Mouse (Mus musculus) hindlimb bud, embryonic 11.5 days (tissue): ENCODE results near the gene Tbc1d14.

Experiments
- DNase-seq: peaks from one replicate; pipeline ENCODE4 v3.0.0-alpha.2; 2012; ENCODE audit warnings: low read depth, low spot score; ENCODE audit errors: extremely low spot score

Tbc1d14 gene

DNA sequence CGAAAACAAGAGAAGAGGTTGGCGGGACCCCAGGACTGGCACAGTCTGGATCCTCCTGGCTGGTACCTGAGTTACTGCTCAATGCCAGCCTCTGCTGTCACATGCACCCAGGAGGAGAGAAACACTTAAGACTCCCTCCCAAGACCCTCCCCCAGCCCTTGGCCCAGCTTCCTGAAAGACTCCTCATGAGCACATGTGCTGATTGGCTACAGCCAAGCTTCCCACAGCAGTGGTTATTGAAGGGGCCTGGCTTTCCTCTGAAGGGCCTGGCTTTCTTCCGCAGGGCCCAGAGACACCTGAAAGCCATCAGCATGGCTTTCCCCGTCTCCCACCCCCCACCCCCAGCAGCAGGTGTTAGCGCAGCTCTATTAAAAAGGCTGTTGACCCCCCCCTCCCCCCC lies at the start of gene Tbc1d14:
Tbc1d14 (minus strand) TSS at position 101 of the 400 bp plus-strand sequence.
- DNase-seq = no peak

DNA sequence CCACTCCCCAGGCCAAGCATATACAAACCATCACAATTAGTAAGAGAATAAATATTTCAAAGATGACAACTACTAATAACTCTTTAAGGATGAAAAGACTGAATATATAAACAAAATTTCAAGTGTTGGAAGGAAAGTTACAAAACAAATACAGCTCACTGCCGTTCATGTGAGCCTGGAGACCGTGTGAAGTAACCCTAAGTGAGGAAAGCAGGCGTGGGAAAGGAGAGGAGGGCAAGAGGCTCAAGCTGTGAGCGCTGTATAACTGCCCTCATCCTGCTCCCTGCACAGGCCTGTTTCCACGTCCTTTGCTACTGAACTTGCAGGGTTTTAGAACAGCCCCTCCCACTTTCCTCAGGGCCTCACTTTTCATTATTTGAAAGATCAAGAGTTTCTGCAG lies 32.5 kb upstream of the Tbc1d14 start:
- DNase-seq = no peak

DNA sequence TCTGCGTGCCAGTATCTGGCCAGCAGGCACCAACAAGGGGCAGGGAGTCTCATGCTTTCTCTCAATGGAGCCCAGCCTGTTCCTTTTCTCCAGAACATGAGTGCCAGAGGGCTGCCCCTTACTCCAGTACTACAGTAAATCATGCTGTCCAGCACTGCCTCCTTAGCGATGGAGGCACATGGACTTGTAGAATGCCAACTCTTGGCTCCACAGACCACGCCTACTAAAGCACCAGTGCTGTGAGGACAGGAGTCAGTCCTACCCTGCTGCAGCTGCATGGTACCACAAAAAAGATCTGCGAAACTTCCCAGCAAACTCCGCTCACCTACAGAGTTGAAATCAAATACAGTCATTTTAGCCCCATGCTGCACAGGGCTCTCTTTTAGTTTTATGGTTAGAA lies 30.6 kb upstream of the Tbc1d14 start:
- DNase-seq = no peak

DNA sequence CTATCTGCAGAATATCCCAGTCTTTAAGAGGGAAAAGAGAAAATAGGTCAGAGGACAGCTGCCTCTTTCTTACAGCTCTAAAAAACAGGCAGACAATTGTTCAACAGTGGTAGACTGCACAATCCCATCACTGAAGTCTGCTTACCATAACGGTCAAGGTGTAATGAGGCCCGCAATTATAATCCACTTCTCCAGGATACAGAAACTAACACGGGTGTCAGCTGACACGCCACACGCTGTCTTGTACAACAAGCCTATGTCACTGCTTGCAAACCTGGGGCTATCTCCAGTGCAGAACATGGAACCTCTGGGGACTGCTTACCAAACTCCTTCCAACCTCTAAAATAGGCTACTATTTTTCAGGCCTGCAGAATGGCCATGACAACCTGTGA lies 28.0 kb upstream of the Tbc1d14 start:
- no peak for DNase-seq

DNA sequence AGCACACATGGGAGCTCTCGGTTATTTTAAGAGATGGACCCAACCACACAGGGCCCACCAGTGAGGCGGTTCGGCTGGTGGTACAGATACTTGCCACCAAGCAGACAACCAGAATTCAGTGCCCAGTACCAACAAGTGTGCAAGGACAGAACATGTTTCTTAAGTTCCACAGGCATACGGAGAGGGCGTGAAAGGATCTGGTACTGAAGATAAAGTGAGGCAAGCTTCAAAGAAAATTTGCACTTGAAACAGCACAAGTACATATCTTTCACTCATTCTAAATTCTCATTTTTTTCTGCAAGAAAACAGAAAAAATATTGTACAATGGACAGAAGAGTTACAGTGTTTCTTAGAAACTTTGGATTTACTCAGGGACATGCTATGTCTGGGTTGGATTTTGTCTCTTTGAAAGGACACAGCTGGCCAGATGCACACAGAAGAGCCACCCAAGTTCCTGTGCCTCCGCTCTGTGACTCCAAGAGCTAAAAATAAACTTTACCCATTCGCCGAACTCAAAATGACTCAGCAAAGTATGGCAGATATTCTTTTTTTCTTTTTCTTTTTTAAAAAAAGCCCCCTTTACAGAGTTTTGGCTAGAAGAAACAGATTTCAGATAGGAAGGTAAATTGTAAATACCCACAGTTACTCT lies 27.5 kb upstream of the Tbc1d14 start:
- DNase-seq = no peak

DNA sequence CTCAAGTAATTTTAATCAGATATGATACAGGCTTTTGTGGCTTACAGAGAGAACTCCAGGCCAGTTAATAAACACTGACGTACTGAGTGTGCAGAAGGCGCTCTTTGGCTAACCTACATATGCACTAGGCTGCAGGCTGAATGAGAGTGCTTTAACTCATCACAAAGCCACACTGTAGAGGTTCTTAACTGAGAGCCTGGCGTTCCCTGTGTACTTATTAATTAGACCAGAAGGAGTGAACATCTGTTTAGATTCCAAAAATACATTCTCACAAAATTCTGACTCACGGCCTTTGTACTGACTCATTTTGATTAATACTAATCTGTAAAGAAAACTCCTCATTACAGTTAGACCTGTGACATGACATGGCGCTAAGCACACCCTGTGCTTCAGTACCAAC lies 25.8 kb upstream of the Tbc1d14 start:
- no peak for DNase-seq

DNA sequence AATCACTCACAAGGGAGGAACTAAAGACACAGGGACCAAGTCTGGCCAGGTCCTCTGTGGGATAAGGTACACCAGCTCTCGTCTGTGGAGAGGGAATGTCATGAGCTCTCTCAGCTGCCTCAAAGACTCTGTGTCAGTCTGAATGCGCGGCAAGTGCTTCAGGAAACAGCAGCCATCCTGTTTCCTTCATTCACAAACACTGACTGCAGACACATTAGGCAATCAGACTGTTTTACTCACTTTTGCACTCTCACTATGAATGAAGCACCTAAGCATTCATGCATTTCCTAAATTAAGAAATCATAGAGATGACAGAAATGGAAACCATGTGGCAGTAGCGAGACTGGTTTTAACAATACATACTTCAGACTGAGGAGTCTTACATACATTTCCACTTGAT lies 25.3 kb upstream of the Tbc1d14 start:
- no peak for DNase-seq

DNA sequence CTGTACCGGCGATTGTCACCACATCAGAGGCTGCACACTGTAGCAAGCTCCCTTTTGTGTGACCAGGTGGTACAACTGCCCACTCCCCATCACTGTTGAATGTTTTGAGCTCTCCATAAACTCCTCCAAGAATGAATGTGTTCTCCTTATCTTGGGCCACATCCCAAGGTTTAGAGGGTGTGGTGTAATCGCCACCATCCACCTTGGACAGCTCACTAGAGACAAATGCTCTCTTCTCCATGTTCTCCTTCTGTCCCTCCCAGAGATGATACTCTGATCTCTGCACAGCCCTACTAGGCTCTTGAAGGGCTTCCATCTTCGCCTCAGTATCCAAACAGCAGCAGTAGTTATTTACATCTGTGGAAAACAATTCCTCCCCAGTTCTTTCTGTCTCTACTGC lies 21.0 kb upstream of the Tbc1d14 start:
- no peak for DNase-seq

DNA sequence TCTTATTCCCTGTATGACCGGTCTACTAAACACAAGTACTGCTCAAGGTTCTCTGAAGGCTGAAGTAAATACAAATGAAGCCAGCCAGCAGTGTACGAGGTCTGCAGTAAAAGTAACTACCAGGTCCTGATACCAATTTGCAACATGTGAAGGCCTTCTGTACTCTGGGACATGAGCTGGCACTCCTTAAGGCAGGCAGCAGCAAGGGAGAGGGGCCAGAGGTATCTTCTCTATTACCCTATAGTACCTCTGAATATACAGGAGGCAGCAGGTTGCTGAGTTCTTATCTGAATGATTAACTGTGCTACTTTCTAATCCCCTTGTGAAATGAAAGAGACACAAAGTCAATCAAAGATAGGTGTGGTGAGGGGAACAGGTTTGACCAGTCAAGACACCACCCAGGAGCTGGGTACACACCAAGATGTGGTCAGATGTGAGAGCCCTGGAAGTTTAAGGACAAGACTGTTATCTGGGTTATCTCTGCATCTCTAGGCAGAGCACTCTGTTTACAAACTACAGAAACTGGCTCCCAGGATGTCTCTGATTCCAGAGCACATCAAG lies 15.9 kb upstream of the Tbc1d14 start:
- no peak for DNase-seq

DNA sequence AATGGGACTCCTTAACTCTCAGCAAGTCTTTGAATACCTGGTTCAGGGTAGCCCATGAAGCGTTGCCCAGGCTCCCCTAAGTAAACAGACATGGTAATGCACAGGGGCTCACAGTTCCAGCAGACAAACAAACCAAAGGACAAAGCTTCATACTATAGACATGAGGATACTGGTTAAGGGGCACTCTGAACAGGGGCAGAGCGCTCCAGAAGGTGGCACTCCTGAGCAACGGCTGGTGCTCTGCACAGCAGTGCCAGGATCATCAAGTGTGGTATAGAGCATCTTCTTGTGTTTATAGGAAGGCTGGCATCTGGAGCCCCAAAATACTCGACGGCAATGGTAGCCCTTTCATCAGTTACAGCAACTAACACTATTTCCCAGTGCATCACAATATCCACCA lies 10.0 kb upstream of the Tbc1d14 start:
- DNase-seq = no peak

DNA sequence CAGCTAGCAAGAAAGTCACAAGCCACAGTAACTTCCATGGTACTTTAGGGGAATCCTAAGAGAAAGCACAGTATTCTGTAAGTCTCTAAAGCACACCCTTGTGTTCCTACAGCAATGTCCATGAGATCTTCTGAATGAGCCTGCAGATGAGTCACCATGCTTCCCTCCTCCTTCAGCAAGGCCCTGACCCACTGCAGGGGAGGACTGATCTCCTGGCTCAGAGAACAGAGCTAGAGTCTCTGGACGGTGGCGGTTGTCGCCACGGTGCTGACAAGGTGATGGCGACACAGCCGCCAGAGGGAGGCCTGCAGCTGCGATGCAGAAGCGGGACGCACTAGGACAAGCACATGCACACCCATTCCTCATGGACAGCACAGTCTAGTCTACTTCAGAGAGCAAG lies 9.0 kb upstream of the Tbc1d14 start:
- DNase-seq = no peak

DNA sequence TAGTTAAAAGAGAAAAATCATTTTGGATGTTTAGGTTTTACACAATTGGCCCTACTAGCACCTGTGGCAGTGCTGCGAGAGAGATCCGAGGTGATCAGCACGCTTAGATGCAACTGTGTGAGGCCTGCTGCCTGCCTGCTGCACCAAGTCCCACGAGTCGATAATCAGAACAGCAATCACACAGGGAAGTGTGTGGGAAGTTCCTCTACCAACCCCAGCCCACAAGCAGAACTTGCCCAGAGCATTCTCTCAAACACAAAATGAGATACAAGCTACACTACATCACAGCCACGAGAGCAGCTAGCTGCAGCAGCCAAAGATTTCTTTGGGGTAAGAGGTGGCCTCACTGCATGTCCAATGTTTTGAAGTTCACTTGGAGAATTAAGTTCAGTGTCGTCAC lies 8.4 kb upstream of the Tbc1d14 start:
- DNase-seq = no peak

DNA sequence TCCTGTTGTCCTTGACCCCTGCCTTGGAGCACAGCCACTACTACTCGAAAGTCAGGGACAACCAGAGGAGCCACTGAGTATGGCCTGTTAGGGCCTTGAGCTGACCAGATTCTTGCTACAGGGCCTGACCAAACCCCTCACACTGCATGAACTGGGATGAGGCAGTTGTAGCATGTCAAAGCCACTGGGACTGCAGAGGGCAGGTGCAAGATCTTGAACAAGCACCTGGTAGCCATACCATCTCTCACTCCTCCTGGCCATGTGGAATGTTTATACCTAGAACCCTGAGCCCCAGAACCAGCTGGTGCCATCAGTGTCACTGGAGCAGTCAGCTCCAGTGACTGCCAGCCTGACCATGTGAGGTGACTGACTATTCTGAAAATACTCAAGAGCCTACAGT lies 5.8 kb upstream of the Tbc1d14 start:
- DNase-seq = no peak

DNA sequence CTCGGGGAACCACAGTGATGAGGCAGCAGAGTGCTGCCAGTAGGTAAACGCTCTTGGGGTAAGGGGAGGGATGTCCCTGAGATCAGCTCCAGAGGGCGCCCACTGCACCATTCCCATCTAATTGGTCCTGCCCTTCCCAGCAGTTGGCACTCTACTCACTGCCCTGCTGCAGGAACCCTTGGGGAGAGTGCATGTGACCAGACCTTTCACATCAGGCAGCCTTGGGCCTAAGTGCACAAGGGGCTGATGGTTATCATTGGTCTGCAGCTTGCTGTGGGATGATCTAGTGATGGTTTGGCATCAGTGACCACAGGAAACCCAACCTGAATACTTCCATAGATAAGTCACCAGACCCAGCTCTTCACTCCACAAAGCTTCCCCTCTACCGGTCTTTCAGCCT lies 4.6 kb upstream of the Tbc1d14 start:
- no peak for DNase-seq

DNA sequence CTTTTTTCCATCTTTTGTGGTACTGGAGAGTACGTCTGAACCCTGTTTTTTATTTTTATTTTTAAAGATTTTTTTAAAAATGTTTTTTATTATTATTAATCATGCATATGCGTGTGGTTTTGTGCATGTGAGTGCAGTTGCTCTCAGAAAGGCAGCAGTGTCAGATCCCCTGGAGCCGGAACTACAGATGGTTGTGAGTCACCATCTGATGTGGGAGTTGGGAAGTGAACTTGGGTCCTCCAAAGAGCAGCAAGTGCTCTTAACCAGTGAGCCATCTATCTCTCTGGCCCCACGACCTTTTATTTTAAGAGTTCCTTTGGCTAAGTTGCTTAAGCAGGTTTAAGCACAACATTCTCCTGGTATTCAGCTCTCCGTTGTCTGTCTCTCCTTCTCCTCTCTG lies 3.1 kb upstream of the Tbc1d14 start:
- no peak for DNase-seq

DNA sequence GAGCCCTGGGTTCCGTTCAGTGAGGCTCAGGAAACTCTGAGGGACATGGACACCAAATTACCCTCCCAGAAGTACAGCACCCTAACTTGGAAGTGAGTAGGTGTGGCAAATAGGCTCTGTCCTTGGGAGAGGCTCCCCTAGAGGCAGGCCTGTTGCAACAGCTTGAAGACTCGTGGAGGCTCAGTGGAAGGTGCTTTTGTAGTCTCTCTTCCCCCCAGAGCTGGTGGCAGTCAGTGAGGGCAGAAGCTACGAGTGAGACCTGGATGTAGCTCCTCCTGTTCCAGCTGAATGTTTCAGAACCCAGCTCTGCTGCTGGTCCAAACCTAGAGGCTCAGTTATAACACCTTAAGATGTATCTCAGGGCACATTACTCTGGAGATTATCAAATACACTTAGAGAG lies 2.0 kb upstream of the Tbc1d14 start:
- no peak for DNase-seq

DNA sequence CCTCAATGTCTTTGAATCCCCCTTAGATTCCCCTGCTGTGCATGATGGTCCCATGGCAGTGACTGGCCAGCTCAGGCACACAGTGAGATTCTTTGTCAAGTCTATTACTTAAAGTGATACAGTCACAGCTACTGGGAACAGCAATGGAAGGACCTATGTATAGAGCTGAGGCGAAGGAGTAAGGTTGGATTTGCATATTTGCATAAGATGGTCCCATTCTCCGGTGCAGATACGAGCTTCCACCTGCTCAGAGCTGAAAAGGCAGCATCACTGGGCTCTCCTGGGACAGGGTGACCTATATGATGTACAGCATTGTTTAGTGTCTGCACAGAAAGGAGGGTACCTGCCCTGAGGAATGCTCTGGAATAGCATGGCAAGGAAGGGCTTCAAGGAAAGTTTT lies 1.3 kb upstream of the Tbc1d14 start:
- DNase-seq = no peak

DNA sequence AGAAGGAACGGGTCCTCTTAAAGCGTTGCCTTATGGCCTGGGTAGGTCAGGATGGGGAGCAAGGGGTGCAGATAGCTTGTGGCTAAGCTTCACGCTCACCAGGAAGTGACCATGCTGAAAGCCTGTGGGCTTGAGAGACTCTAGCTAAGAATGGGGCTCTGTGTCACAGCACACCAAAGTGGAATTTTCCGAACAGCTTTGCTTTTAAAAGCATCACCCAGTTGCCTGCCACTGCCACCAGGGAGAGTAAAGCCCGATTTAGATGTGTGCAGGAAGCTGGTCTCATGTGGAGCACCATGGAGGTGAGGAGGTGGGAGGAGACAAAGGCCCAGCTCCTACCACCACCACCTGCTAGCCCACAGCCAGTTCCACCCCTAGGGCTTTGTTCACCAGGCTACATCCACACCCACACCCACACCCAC lies 2.6 kb downstream of the Tbc1d14 start:
- no peak for DNase-seq

DNA sequence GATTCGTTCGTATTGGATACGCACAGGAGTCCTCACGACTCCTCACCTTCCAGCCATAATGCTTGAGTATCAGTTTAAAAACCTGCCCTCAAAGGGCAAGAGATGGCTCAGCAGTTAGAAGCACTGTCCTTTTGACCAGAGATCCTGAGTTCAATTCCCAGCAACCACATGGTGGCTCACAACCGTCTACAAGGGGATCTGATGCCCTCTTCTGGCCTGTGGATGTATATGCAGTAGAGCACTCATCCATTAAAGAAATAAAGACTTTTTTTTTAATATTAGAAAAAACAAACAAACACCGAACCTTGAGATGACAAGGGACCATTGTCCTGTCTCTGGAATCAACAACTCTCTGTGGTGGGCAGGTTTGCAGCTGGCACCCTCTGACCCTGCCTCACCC lies 8.8 kb downstream of the Tbc1d14 start:
- DNase-seq = no peak

DNA sequence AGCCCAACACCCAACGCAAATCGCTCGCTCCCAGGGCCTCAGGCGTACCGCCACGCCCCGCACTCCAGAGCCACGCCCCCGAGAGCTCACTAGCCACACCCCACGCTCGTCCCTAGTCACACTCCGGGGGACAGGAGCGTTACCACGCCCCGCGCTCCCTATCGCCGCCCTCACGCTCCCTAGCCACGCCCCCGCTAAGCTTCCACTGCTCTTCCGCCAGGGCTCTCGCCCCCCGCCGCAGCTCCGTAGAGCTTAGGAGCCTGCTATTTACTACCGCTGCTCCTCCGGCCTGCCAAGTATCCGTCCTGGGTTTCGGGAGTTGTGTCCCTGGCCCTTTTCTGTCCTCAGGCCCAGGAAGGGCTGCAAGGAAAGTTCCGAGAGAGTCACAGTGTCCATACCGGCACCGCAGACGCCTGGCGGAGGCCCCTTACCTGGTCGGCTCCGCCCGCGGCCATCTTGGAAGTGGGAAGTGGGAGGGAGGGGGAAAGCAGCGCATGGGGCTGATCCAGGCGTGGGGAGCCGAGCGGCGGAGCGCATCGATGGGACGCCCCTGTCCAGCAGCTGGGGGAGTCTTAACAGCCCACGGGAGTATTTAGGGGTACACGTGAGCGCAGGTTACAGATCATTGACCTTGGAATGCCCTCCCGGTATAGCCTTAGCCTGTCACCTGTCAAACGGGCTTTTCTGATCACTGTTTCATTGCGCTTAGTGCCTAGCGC lies 11.0 kb downstream of the Tbc1d14 start:
- peak; percentile 88 for DNase-seq

DNA sequence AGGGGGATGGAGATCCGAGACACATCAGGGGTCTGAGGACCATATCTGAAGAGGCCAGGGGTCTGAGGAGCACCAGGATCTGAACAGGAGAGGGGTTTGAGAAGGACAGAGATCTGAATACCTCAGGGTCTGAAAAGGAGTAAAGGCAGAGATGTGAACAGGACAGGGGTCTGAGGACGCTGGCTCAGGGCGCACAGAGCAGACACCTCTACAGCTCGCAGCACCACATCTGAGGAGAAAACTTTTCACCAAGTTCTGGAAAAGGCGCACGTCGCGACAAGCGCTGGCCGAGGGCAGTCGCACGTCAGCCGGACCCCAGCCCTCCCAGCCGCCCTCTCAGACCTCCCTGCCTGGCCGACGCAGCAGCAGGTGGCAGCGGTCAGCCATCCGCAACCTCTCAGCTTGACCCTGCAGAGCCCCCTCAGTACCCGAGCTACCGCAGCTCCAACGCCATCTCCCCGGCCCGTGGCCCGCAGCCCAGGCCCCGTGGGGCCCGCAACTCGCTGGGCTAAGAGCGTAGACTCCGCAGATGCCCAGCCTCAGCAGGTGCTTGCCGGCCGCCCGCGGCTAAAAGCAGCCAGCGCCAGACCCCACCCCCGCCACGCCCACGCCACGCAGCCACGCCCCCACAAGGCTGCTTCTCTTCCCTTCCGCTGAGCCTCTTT lies 11.7 kb downstream of the Tbc1d14 start:
- DNase-seq = no peak

DNA sequence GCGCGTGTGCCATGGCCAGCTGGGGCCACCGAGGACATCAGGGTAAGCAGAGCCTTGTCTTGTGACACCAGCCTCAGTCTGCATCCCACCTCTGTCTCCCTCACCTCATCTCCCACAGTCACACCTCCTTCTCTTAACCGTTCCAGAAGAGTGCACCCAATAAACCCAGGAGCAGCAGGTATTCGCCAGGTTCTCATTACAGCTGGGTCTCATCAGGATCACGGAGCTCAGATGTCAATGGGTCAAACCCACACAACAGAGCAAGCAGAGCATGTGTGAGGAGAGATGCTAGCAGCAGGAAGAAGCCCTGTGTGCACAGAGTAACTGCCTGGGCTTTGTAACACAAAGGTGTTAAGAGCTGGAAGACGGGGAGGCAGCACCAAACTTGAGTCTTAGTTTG lies 13.1 kb downstream of the Tbc1d14 start:
- DNase-seq = no peak
